Mouse (Mus musculus) myocyte (in vitro differentiated cells): Measurements from ENCODE around the gene Plcg1.

ENCODE experiments used
- MAX ChIP-seq: IDR thresholded peaks from one replicate; pipeline ENCODE4 v1.6.1; 2011; ENCODE audit warnings: low read depth, mild to moderate bottlenecking, control low read depth
- POLR2A ChIP-seq: IDR thresholded peaks from one replicate; pipeline ENCODE4 v1.6.1; 2011; ENCODE audit warnings: low read depth, mild to moderate bottlenecking, control low read depth, moderate library complexity; ENCODE audit not compliant: insufficient read length

- TF ChIP-seq POLR2A = no peak
- TF ChIP-seq MAX = no peak
Observed at GRCm38 (mm10) chr2:160770409-160770808, 39.3 kb downstream of the Plcg1 start.
